10 mouse cellular contexts compared by ENCODE assay signal in genomic region chr11:56762467-56763120, GRCm38 (mm10).
DNase-seq lines count a peak whose midpoint lies in the region; ATAC-seq and TF ChIP-seq lines count a peak whose summit lies in the region.
"Had no signal": no experiment of that assay in that cellular context is flagged by ENCODE, and none has a peak within 500 bp of the region (broad histone marks: within the 10 kb centered on the region; RNA-seq: fewer than 3 reads in every experiment).

No protein-coding gene starts in this region.

- no peak overlapping the region for H3K4me2 ChIP-seq in kidney, postnatal 0 days (ENCODE audit: low read length)
- no peak overlapping the region for H3K4me2 ChIP-seq in lung, postnatal 0 days (replicated peaks; ENCODE audit: low read depth, low read length)
- H3K4me2 ChIP-seq: intestine, embryonic 15.5 days; midbrain, embryonic 13.5 days had no signal

- no peak for TF ChIP-seq CTCF in kidney, postnatal 0 days (IDR thresholded peaks at IDR 0.05; ENCODE audit: low read depth)
- TF ChIP-seq CTCF in kidney, adult 2 months (conservative IDR thresholded peaks at IDR 0.05; ENCODE audit: insufficient read depth, insufficient read length, low read depth, low read length), result no peak
- no peak; the same call in 1 of the 2 replicates for TF ChIP-seq CTCF in lung, postnatal 0 days (IDR thresholded peaks at IDR 0.05)
- TF ChIP-seq CTCF in thymus, adult 2 months (IDR thresholded peaks at IDR 0.05; ENCODE audit: borderline replicate concordance, control insufficient read depth, extremely low read depth, insufficient read depth, low read length, poor library complexity), result no peak

- no peaks in the 10 kb centered on the region for H3K27me3 ChIP-seq in kidney, postnatal 0 days (ENCODE audit: insufficient read depth, low read length)
- no peaks in the 10 kb centered on the region for H3K27me3 ChIP-seq in kidney, adult 2 months (replicated peaks; ENCODE audit: control insufficient read depth, insufficient read depth, low read length)
- H3K27me3 ChIP-seq in lung, postnatal 0 days (replicated peaks; ENCODE audit: insufficient read depth, low read length), result no peaks in the 10 kb centered on the region
- H3K27me3 ChIP-seq in thymus, adult 2 months (ENCODE audit: control insufficient read depth, insufficient read depth, low read length), result no peaks in the 10 kb centered on the region
- H3K27me3 ChIP-seq: intestine, embryonic 15.5 days; midbrain, embryonic 13.5 days had no signal

- intact Hi-C loops in heart, postnatal 25 days (cut with DNase I), result no loop called here
- intact Hi-C loops in left cerebral cortex, postnatal 4 days (cut with DNase I), result no loop called here

- no peak for TF ChIP-seq POLR2A in kidney, adult 2 months (IDR thresholded peaks at IDR 0.05; ENCODE audit: low read depth, low read length)
- no peak for TF ChIP-seq POLR2A in thymus, adult 2 months (IDR thresholded peaks at IDR 0.05; ENCODE audit: control insufficient read depth, extremely low read depth, insufficient read depth, low read length, poor library complexity)

- peak; percentile 96 for TF ChIP-seq EP300 in lung, postnatal 0 days (IDR thresholded peaks at IDR 0.05)

- no peaks in the 10 kb centered on the region for H3K9me3 ChIP-seq in kidney, postnatal 0 days (replicated peaks; ENCODE audit: low read length)
- H3K9me3 ChIP-seq in lung, postnatal 0 days (ENCODE audit: low read length), result no peaks in the 10 kb centered on the region
- H3K9me3 ChIP-seq: intestine, embryonic 15.5 days; midbrain, embryonic 13.5 days had no signal

- WGBS in kidney, postnatal 0 days, result 29% methylated on average over 5 of the region's 5 CpGs
- WGBS in kidney, adult 2 months, result 55% methylated on average over 5 of the region's 5 CpGs
- WGBS in lung, postnatal 0 days, result 44% methylated on average over 5 of the region's 5 CpGs
- 72% methylated on average over 5 of the region's 5 CpGs for WGBS in thymus, adult 2 months

- ATAC-seq in kidney, postnatal 0 days (replicated peaks; ENCODE audit: low FRiP score, low read depth), result no peak
- ATAC-seq in lung, postnatal 0 days, result peak; percentile 88
- ATAC-seq: intestine, embryonic 15.5 days; midbrain, embryonic 13.5 days had no signal

- H3K4me3 ChIP-seq in kidney, postnatal 0 days (replicated peaks; ENCODE audit: low read depth, low read length), result no peak overlapping the region
- no peak overlapping the region for H3K4me3 ChIP-seq in kidney, adult 2 months (ENCODE audit: insufficient read depth, low read depth, low read length)
- no peak overlapping the region for H3K4me3 ChIP-seq in lung, postnatal 0 days (ENCODE audit: low read depth, low read length)
- H3K4me3 ChIP-seq in thymus, adult 2 months (ENCODE audit: control insufficient read depth, insufficient read depth, low read length), result no peak overlapping the region
- H3K4me3 ChIP-seq: intestine, embryonic 15.5 days; midbrain, embryonic 13.5 days had no signal

- H3K27ac ChIP-seq in kidney, postnatal 0 days, result no peak overlapping the region
- H3K27ac ChIP-seq in kidney, adult 2 months (ENCODE audit: insufficient read depth, low read depth, low read length), result no peak overlapping the region
- 0 out of 2 replicates have a peak overlapping the region, but pooled peaks have one; percentile 73 for H3K27ac ChIP-seq in lung, postnatal 0 days (ENCODE audit: low read length)
- H3K27ac ChIP-seq in thymus, adult 2 months (ENCODE audit: control insufficient read depth, insufficient read depth, low read length), result no peak overlapping the region
- H3K27ac ChIP-seq: intestine, embryonic 15.5 days; midbrain, embryonic 13.5 days had no signal

- peak; percentile 15 to 24 for DNase-seq in cerebellum, postnatal 10 days
- DNase-seq in cerebellum, postnatal 36 days, result no peak
- DNase-seq in kidney, postnatal 0 days (ENCODE audit: low spot score), result peak; percentile 66
- no peak for DNase-seq in kidney, adult 2 months
- peak; percentile 55 for DNase-seq in heart, postnatal 25 days (ENCODE audit: low spot score)
- DNase-seq in lung, postnatal 0 days (ENCODE audit: low spot score), result peak; percentile 94
- no peak for DNase-seq in left cerebral cortex, postnatal 4 days
- DNase-seq in thymus, adult 2 months, result no peak

- no peaks in the 10 kb centered on the region for H3K36me3 ChIP-seq in kidney, postnatal 0 days (ENCODE audit: insufficient read depth, low read length)
- no peaks in the 10 kb centered on the region for H3K36me3 ChIP-seq in kidney, adult 2 months (ENCODE audit: control insufficient read depth, insufficient read depth, low read length)
- H3K36me3 ChIP-seq in lung, postnatal 0 days (ENCODE audit: insufficient read depth, low read length), result no peaks in the 10 kb centered on the region
- no peaks in the 10 kb centered on the region for H3K36me3 ChIP-seq in thymus, adult 2 months (ENCODE audit: control insufficient read depth, insufficient read depth, low read length)
- H3K36me3 ChIP-seq: intestine, embryonic 15.5 days; midbrain, embryonic 13.5 days had no signal

- no peaks in the 10 kb centered on the region for H3K4me1 ChIP-seq in kidney, postnatal 0 days (replicated peaks; ENCODE audit: insufficient read depth, low read length)
- no peaks in the 10 kb centered on the region for H3K4me1 ChIP-seq in kidney, adult 2 months (ENCODE audit: control insufficient read depth, insufficient read depth, low read length)
- no peaks in the 10 kb centered on the region for H3K4me1 ChIP-seq in lung, postnatal 0 days (ENCODE audit: insufficient read depth, low read depth, low read length)
- no peaks in the 10 kb centered on the region for H3K4me1 ChIP-seq in thymus, adult 2 months (replicated peaks; ENCODE audit: control insufficient read depth, insufficient read depth, low read length)
- H3K4me1 ChIP-seq: intestine, embryonic 15.5 days; midbrain, embryonic 13.5 days had no signal

- no peak overlapping the region for H3K9ac ChIP-seq in kidney, postnatal 0 days (ENCODE audit: low read depth, low read length)
- H3K9ac ChIP-seq in lung, postnatal 0 days (replicated peaks; ENCODE audit: low read depth), result no peak overlapping the region
- H3K9ac ChIP-seq: intestine, embryonic 15.5 days; midbrain, embryonic 13.5 days had no signal

Comparison
In these comparisons a context has a peak if more than half of its experiments do, and no peak if none do; other contexts are left out.
1. DNase-seq: peak in cerebellum, postnatal 10 days (2 of 2), kidney, postnatal 0 days (single experiment), heart, postnatal 25 days (single experiment) and lung, postnatal 0 days (single experiment); none in cerebellum, postnatal 36 days (0 of 2), kidney, adult 2 months (single experiment), left cerebral cortex, postnatal 4 days (single experiment) and thymus, adult 2 months (single experiment).